Mouse (Mus musculus): Measurements from ENCODE around the gene Ttll10. TPM values are rescaled to one million over a fixed set of nuclear protein-coding genes. Genes with fewer than 3 reads are reported as not detected.
A peak's percentile ranks its signal among the peaks of the same experiment; 100 is the strongest.

Gene Ttll10
- polyA plus RNA-seq, 2 experiments: 2.6 to 4.2 TPM

DNA sequence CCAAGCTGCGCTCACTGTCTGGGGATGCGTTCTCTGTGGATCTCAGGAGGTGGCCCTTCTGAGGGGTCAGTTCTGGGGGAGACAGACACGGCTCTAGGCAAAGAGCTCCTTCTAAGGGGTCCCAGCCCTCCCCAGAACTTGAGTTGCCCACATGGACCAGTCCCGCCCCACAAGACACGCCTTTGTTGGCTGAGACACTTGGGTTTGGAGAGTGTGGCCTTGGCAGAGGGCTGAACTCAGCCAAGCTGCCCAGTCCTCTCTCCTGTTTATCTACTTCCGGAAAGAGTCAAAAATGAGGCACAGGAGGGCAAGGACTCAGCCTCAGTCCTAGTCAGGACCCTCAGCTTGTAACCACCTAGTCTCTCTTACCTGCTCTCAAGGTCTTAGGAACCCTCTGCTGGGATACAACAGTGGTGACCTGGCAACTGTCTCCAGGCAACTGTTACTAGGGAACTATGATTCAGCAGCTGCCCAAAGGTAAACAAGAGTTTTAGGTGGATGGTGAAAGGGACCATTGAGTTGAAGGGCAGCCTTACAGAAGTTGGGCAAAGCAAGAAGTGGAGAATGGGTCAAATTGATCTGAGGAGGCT, 8.7 kb downstream of the Ttll10 start:
- Histone ChIP-seq H3K27ac (replicated peaks; ENCODE audit: low read depth, low read length) (no peak overlapping the region), H3K27me3 (ENCODE audit: control insufficient read depth, insufficient read depth, low read length) (no peaks in the 10 kb centered on the region), H3K9me3 (ENCODE audit: control insufficient read depth, low read length) (no peaks in the 10 kb centered on the region), H3K36me3 (ENCODE audit: control insufficient read depth, insufficient read depth, low read length) (no peaks in the 10 kb centered on the region), H3K4me3 (replicated peaks; ENCODE audit: low read length) (no peak overlapping the region), H3K4me1 (ENCODE audit: control insufficient read depth, insufficient read depth, low read length) (no peaks in the 10 kb centered on the region), H3K9ac (ENCODE audit: low read depth, low read length, severe bottlenecking) (no peak overlapping the region), H3K4me2 (replicated peaks; ENCODE audit: low read depth, low read length, severe bottlenecking) (no peak overlapping the region)
- DNase-seq (ENCODE audit: low spot score): no peak
- WGBS: 72% methylated on average over 6 of the region's 6 CpGs
- no peak for TF ChIP-seq POLR2A (IDR thresholded peaks at IDR 0.05; ENCODE audit: borderline replicate concordance, extremely low read depth, insufficient read depth, insufficient read length)
- ATAC-seq (ENCODE audit: low FRiP score, low read depth): no peak; the same call in 1 of the 2 replicates

DNA sequence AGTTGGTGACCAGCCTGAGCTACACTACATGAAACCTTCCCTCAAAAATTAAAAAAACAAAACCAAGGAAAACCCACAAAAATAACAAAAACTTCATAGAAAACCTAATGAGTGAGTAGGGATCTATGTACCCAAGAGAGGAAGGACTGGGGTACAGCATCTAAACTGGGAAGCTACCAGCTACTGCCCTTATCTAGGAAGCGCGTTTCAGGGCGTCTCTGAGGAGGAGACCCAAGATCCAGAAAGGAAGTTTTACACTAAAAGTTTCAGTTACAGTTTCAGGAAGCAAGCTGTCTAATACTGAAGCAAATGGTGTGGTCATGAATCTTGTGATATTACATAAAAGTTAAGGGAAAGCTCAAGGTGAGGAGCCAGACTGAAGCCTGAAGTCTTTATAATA, 9.4 kb downstream of the Ttll10 start:
- Histone ChIP-seq H3K27me3 (ENCODE audit: control insufficient read depth, insufficient read depth, low read length) (no peaks in the 10 kb centered on the region), H3K9me3 (ENCODE audit: control insufficient read depth, low read length) (no peaks in the 10 kb centered on the region), H3K27ac (replicated peaks; ENCODE audit: low read depth, low read length) (no peak overlapping the region), H3K4me3 (replicated peaks; ENCODE audit: low read length) (no peak overlapping the region), H3K36me3 (ENCODE audit: control insufficient read depth, insufficient read depth, low read length) (no peaks in the 10 kb centered on the region), H3K4me2 (replicated peaks; ENCODE audit: low read depth, low read length, severe bottlenecking) (no peak overlapping the region), H3K4me1 (ENCODE audit: control insufficient read depth, insufficient read depth, low read length) (no peaks in the 10 kb centered on the region), H3K9ac (ENCODE audit: low read depth, low read length, severe bottlenecking) (no peak overlapping the region)
- no peak for TF ChIP-seq POLR2A (IDR thresholded peaks at IDR 0.05; ENCODE audit: borderline replicate concordance, extremely low read depth, insufficient read depth, insufficient read length)
- 77% methylated on average over 3 of the region's 3 CpGs for WGBS
- DNase-seq (ENCODE audit: low spot score) (no peak), ATAC-seq (ENCODE audit: low FRiP score, low read depth) (no peak)

DNA sequence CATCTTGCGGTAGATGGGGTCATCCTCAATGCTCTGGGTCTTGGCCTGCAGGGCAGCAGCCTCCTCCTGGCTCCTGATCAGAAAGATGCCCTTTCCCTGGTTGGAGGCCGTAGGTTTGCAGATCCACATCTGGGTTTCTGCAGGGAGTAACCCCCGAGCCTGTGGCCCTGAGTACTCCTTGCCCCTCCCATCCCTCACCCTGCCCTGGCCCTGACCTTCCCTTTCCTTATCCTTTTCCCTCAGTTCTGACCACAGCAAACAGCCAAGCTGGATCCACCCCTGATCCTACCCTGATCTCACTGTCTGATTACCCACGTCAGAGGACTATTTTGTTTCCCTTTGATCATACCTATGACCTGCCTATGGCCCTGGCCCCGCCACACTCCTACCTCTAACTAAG, 14.5 kb downstream of the Ttll10 start:
- H3K4me2 ChIP-seq (replicated peaks; ENCODE audit: low read depth, low read length, severe bottlenecking): no peak overlapping the region
- ATAC-seq (ENCODE audit: low FRiP score, low read depth) (no peak), DNase-seq (ENCODE audit: low spot score) (no peak)
- no peaks in the 10 kb centered on the region for H3K4me1 ChIP-seq (ENCODE audit: control insufficient read depth, insufficient read depth, low read length)
- no peaks in the 10 kb centered on the region for H3K27me3 ChIP-seq (ENCODE audit: control insufficient read depth, insufficient read depth, low read length)
- H3K9me3 ChIP-seq (ENCODE audit: control insufficient read depth, low read length): no peaks in the 10 kb centered on the region
- 51% methylated on average over 5 of the region's 5 CpGs for WGBS
- no peak overlapping the region for H3K9ac ChIP-seq (ENCODE audit: low read depth, low read length, severe bottlenecking)
- H3K36me3 ChIP-seq (ENCODE audit: control insufficient read depth, insufficient read depth, low read length): no peaks in the 10 kb centered on the region
- no peak overlapping the region for H3K27ac ChIP-seq (replicated peaks; ENCODE audit: low read depth, low read length)
- TF ChIP-seq POLR2A (IDR thresholded peaks at IDR 0.05; ENCODE audit: borderline replicate concordance, extremely low read depth, insufficient read depth, insufficient read length): no peak
- H3K4me3 ChIP-seq (replicated peaks; ENCODE audit: low read length): no peak overlapping the region

DNA sequence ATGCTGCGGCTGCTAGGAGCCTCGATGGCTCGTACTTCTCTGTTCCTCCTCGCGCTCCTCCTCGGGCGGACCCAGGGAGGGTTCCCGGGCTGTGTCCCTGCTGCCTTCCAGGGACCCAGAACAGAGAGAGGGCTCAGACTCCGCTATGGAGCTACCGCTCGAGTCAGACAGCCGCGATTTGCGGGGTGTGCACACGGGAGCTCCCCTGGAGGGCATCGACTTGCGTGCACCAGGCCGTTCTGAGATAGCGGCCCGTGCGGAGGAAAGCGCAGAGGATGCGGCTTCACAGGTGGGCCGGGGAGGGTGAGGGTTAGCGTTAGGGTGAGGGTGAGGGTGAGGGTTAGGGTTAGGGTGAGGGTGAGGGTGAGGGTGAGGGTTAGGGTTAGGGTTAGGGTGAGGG, 24.3 kb downstream of the Ttll10 start:
- Histone ChIP-seq H3K9ac (ENCODE audit: low read depth, low read length, severe bottlenecking) (no peak overlapping the region), H3K4me1 (ENCODE audit: control insufficient read depth, insufficient read depth, low read length) (peaks cover 18% of the 10 kb centered on the region), H3K27me3 (ENCODE audit: control insufficient read depth, insufficient read depth, low read length) (peaks cover 24% of the 10 kb centered on the region), H3K27ac (replicated peaks; ENCODE audit: low read depth, low read length) (no peak overlapping the region), H3K4me3 (replicated peaks; ENCODE audit: low read length) (peak overlapping the region; percentile 18), H3K36me3 (ENCODE audit: control insufficient read depth, insufficient read depth, low read length) (no peaks in the 10 kb centered on the region), H3K9me3 (ENCODE audit: control insufficient read depth, low read length) (no peaks in the 10 kb centered on the region), H3K4me2 (replicated peaks; ENCODE audit: low read depth, low read length, severe bottlenecking) (peak overlapping the region; percentile 31)
- DNase-seq (ENCODE audit: low spot score) (no peak), ATAC-seq (ENCODE audit: low FRiP score, low read depth) (no peak)
- 10% methylated on average over 25 of the region's 25 CpGs for WGBS
- no peak for TF ChIP-seq POLR2A (IDR thresholded peaks at IDR 0.05; ENCODE audit: borderline replicate concordance, extremely low read depth, insufficient read depth, insufficient read length)

DNA sequence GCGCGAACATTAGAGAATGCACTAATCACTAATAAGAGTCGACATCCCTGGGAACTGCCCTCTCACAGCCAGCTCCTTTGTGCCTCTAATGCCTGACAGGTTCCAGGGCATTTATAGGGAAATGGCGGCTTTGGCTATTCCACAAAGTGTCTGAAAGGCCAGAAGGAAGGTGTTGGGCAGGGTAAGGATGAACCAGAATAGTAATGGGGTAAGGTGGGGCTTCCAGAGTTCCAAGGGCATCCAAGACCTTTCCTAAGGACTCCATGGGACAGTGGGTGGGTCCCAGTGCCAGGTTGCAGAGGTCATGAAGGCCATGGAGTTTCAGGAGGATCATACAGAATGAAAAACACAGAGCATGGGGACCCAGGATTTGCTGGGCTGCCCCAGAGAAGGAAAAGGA, 24.9 kb downstream of the Ttll10 start:
- Histone ChIP-seq H3K4me3 (replicated peaks; ENCODE audit: low read length) (peak overlapping the region; percentile 18), H3K27ac (replicated peaks; ENCODE audit: low read depth, low read length) (no peak overlapping the region), H3K9me3 (ENCODE audit: control insufficient read depth, low read length) (no peaks in the 10 kb centered on the region), H3K36me3 (ENCODE audit: control insufficient read depth, insufficient read depth, low read length) (no peaks in the 10 kb centered on the region), H3K4me1 (ENCODE audit: control insufficient read depth, insufficient read depth, low read length) (peaks cover 18% of the 10 kb centered on the region), H3K9ac (ENCODE audit: low read depth, low read length, severe bottlenecking) (no peak overlapping the region), H3K27me3 (ENCODE audit: control insufficient read depth, insufficient read depth, low read length) (peaks cover 24% of the 10 kb centered on the region), H3K4me2 (replicated peaks; ENCODE audit: low read depth, low read length, severe bottlenecking) (peak overlapping the region; percentile 31; the same call in 1 of the 2 replicates)
- ATAC-seq (ENCODE audit: low FRiP score, low read depth) (no peak), DNase-seq (ENCODE audit: low spot score) (no peak)
- no peak for TF ChIP-seq POLR2A (IDR thresholded peaks at IDR 0.05; ENCODE audit: borderline replicate concordance, extremely low read depth, insufficient read depth, insufficient read length)
- 67% methylated on average over 4 of the region's 4 CpGs for WGBS
